Mouse (Mus musculus) liver, embryonic 15.5 days (tissue): ENCODE measurements around the gene Cdh4. TPM values are rescaled to one million over a fixed set of nuclear protein-coding genes. Genes with fewer than 3 reads are reported as not detected.

Experiments
- ATAC-seq: fragments of 200-750 bp; cut with Nextera tagmentation; 2 replicates; pipeline ENCODE4 v1.8.0; 2017; ENCODE audit warnings: moderate number of reproducible peaks, mild to moderate bottlenecking, moderate library complexity; ENCODE audit not compliant: insufficient read depth
- H3K27ac ChIP-seq: fragments of 300-500 bp; sonication (generic); replicated peaks from 2 replicates; pipeline ENCODE4 v1.5.1; 2015; ENCODE audit warnings: mild to moderate bottlenecking, inconsistent platforms
- H3K27me3 ChIP-seq: fragments of 300-500 bp; sonication (generic); 2 replicates; pipeline ENCODE4 v1.6.1; 2015; ENCODE audit warnings: mild to moderate bottlenecking, inconsistent platforms
- H3K36me3 ChIP-seq: fragments of 300-500 bp; sonication (generic); replicated peaks from 2 replicates; pipeline ENCODE4 v1.6.1; 2015; ENCODE audit warnings: moderate library complexity, mild to moderate bottlenecking, inconsistent platforms
- H3K4me1 ChIP-seq: fragments of 300-500 bp; sonication (generic); replicated peaks from 2 replicates; pipeline ENCODE4 v1.6.1; 2015; ENCODE audit warnings: inconsistent platforms
- H3K4me2 ChIP-seq: fragments of 300-500 bp; sonication (generic); 2 replicates; pipeline ENCODE4 v1.6.1; 2015; ENCODE audit warnings: moderate library complexity, mild to moderate bottlenecking, inconsistent platforms
- H3K4me3 ChIP-seq: fragments of 300-500 bp; sonication (generic); replicated peaks from 2 replicates; pipeline ENCODE4 v1.5.1; 2015; ENCODE audit warnings: mild to moderate bottlenecking, inconsistent platforms
- H3K9ac ChIP-seq: fragments of 300-500 bp; sonication (generic); 2 replicates; pipeline ENCODE4 v1.6.1; 2015; ENCODE audit warnings: moderate library complexity, mild to moderate bottlenecking, inconsistent platforms
- H3K9me3 ChIP-seq: fragments of 300-500 bp; sonication (generic); replicated peaks from 2 replicates; pipeline ENCODE4 v1.6.1; 2016; ENCODE audit warnings: inconsistent platforms
- WGBS: fragments of 180-500 bp; shearing (Covaris S2); methylation state at CpG from one replicate; pipeline ENCODE4 v1.1.7; 2015; ENCODE audit warnings: mixed read lengths; ENCODE audit not compliant: insufficient replicate concordance; 5-methylcytosine and 5-hydroxymethylcytosine counted together
- polyA plus RNA-seq: library from polyadenylated mRNA; unstranded; fragments of >200 nt; fragmentation: Nextera tagmentation; extraction: Ambion mirVana; gene quantifications from 2 replicates; pipeline ENCODE4 v1.2.1, GENCODE M21; 2015

The Cdh4 gene
- polyA plus RNA-seq, 1 experiment from 2014 or later: 0.29 TPM

- no peak for ATAC-seq
- no peak overlapping the region for H3K9ac ChIP-seq
- no peak overlapping the region for H3K27ac ChIP-seq
- H3K4me3 ChIP-seq: no peak overlapping the region
- H3K27me3 ChIP-seq: peaks cover 19% of the 10 kb centered on the region
- H3K4me2 ChIP-seq: no peak overlapping the region
- no peaks in the 10 kb centered on the region for H3K4me1 ChIP-seq
- no peaks in the 10 kb centered on the region for H3K36me3 ChIP-seq
- H3K9me3 ChIP-seq: no peaks in the 10 kb centered on the region
- 25% methylated on average over 16 of the region's 16 CpGs for WGBS
Observed at GRCm38 (mm10) chr2:179766664-179767526, 324.7 kb downstream of the Cdh4 start.

- Histone ChIP-seq H3K9me3 (no peaks in the 10 kb centered on the region), H3K4me1 (no peaks in the 10 kb centered on the region), H3K27ac (no peak overlapping the region), H3K27me3 (peaks cover 19% of the 10 kb centered on the region), H3K9ac (no peak overlapping the region), H3K4me2 (no peak overlapping the region), H3K4me3 (no peak overlapping the region), H3K36me3 (no peaks in the 10 kb centered on the region)
- WGBS: 10% methylated on average over 9 of the region's 9 CpGs
- no peak for ATAC-seq
Observed at GRCm38 (mm10) chr2:179767527-179767849, 325.3 kb downstream of the Cdh4 start.

DNA sequence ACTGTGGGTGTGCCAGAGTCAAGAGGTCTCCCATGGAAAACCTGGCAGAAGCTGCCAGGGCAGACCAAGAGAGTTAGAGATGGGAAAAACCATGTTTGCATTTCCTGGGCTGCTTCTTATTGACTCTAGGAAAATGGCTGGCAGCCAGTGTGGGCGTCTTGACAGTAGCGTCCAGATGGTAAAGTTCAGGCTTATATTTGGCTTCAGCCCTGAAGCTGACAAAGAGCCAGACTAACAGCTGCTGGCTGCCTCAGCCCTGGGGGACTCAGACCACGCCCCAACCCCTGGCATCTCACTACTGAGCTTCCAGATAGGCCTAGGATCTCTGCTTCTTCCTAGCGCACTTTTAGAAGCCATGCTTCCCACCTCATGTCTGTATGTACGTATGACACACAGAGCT, 326.9 kb downstream of the Cdh4 start:
- H3K36me3 ChIP-seq: no peaks in the 10 kb centered on the region
- H3K9ac ChIP-seq: no peak overlapping the region
- H3K27me3 ChIP-seq: peaks cover 19% of the 10 kb centered on the region
- H3K27ac ChIP-seq: no peak overlapping the region
- ATAC-seq: no peak
- WGBS: 53% methylated on average over 5 of the region's 5 CpGs
- no peaks in the 10 kb centered on the region for H3K9me3 ChIP-seq
- H3K4me2 ChIP-seq: no peak overlapping the region
- no peaks in the 10 kb centered on the region for H3K4me1 ChIP-seq
- no peak overlapping the region for H3K4me3 ChIP-seq

GRCm38 (mm10) chr2:179769943-179770342, 327.7 kb downstream of the Cdh4 start:
- Histone ChIP-seq H3K9ac (no peak overlapping the region), H3K4me2 (no peak overlapping the region), H3K36me3 (no peaks in the 10 kb centered on the region), H3K4me1 (no peaks in the 10 kb centered on the region), H3K27me3 (peaks cover 19% of the 10 kb centered on the region), H3K27ac (no peak overlapping the region), H3K4me3 (no peak overlapping the region), H3K9me3 (no peaks in the 10 kb centered on the region)
- 26% methylated on average over 8 of the region's 8 CpGs for WGBS
- no peak for ATAC-seq

GRCm38 (mm10) chr2:179774440-179775110, 332.3 kb downstream of the Cdh4 start:
- no peak for ATAC-seq
- H3K4me1 ChIP-seq: no peaks in the 10 kb centered on the region
- WGBS: 17% methylated on average over 13 of the region's 13 CpGs
- no peaks in the 10 kb centered on the region for H3K27me3 ChIP-seq
- no peaks in the 10 kb centered on the region for H3K9me3 ChIP-seq
- no peak overlapping the region for H3K9ac ChIP-seq
- no peak overlapping the region for H3K4me3 ChIP-seq
- H3K27ac ChIP-seq: no peak overlapping the region
- H3K36me3 ChIP-seq: no peaks in the 10 kb centered on the region
- no peak overlapping the region for H3K4me2 ChIP-seq

DNA sequence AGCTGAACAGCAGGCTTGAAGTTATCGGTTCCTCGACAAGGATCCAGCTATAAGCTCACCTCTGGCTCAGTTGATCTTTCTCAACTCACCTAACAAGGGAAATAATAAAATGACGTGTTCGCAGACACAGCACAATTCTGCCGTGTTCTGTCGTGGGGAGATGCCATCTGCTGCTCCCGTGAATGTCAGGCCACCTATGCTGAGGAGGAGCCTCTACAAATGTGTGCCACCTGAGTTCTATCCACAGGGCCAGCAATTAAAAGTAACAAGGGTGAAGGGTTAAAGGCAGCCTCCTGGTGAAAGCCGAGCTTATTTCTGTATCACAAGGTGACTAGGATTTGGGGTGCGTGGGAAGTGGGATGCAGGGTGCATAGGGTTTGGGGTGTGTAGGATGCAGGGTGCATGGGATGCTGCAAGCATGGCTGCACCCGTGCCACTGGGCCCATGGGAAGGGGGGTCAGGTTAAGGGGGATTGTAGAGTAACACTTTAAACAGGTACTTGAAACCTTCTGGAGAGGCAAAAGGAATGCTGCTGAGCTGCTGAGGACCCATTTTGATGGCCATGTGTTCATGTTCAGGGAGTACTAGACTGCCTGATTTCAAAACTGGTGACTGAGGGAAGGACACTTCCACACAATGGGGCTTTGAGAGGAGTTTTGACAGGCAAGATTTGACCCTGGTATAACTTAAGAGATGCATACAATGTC, 333.9 kb downstream of the Cdh4 start:
- no peak overlapping the region for H3K27ac ChIP-seq
- no peak for ATAC-seq
- WGBS: 64% methylated on average over 10 of the region's 10 CpGs
- H3K9ac ChIP-seq: no peak overlapping the region
- H3K9me3 ChIP-seq: no peaks in the 10 kb centered on the region
- H3K4me3 ChIP-seq: no peak overlapping the region
- H3K27me3 ChIP-seq: no peaks in the 10 kb centered on the region
- no peaks in the 10 kb centered on the region for H3K4me1 ChIP-seq
- no peak overlapping the region for H3K4me2 ChIP-seq
- no peaks in the 10 kb centered on the region for H3K36me3 ChIP-seq

GRCm38 (mm10) chr2:179779266-179779665, 337.0 kb downstream of the Cdh4 start:
- no peak overlapping the region for H3K4me2 ChIP-seq
- H3K27ac ChIP-seq: no peak overlapping the region
- ATAC-seq: no peak
- no peaks in the 10 kb centered on the region for H3K36me3 ChIP-seq
- no peaks in the 10 kb centered on the region for H3K4me1 ChIP-seq
- H3K27me3 ChIP-seq: no peaks in the 10 kb centered on the region
- H3K9me3 ChIP-seq: no peaks in the 10 kb centered on the region
- no peak overlapping the region for H3K4me3 ChIP-seq
- 66% methylated on average over 9 of the region's 9 CpGs for WGBS
- no peak overlapping the region for H3K9ac ChIP-seq

- ATAC-seq: no peak
- Histone ChIP-seq H3K9ac (no peak overlapping the region), H3K27me3 (no peaks in the 10 kb centered on the region), H3K36me3 (no peaks in the 10 kb centered on the region), H3K4me2 (no peak overlapping the region), H3K4me3 (no peak overlapping the region), H3K9me3 (no peaks in the 10 kb centered on the region), H3K4me1 (no peaks in the 10 kb centered on the region), H3K27ac (no peak overlapping the region)
- 37% methylated on average over 4 of the region's 4 CpGs for WGBS
Observed at GRCm38 (mm10) chr2:179780961-179781360, 338.7 kb downstream of the Cdh4 start.

DNA sequence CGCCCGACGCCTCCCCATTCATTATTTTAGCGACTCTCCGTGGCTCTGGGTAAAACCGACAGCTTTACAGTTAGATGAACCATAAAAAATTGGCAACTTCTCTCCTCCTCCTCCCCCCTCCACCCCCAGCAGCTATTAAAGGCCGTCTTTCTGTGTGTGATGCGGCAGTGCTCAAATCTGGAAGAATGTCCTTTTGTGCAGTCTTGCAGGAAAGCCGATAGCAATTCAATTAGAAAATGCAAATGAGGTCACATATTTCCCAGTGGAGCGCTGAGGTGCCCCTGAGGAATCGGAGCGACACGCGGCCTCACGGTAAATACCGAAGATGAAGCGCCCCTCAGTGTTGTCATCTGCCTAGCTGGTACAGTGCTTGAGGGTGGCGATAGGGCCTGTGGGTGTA, 345.0 kb downstream of the Cdh4 start:
- H3K9me3 ChIP-seq: no peaks in the 10 kb centered on the region
- H3K4me2 ChIP-seq: no peak overlapping the region
- H3K4me3 ChIP-seq: no peak overlapping the region
- ATAC-seq: no peak
- WGBS: 72% methylated on average over 18 of the region's 18 CpGs
- H3K9ac ChIP-seq: no peak overlapping the region
- H3K27me3 ChIP-seq: no peaks in the 10 kb centered on the region
- H3K27ac ChIP-seq: no peak overlapping the region
- no peaks in the 10 kb centered on the region for H3K36me3 ChIP-seq
- H3K4me1 ChIP-seq: no peaks in the 10 kb centered on the region

DNA sequence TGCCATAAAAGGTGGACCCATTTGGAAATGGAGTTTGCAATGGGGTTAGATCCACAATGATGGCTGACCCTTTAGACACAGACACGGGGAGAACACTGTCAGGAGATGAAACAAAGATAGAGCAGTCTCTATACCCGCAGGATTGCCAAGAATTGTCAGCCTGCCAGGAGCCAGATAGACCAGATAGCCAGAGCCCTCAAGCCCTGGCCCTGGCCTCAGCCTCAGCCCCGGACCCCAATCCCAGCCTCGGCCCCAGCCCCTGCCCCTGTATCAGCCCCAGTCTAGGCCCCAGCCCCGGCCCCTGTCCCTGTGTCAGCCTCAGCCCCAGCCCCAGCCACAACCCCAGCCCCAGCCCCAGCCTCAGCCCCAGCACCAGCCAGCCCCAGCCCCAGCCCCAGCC, 345.6 kb downstream of the Cdh4 start:
- Histone ChIP-seq H3K4me3 (no peak overlapping the region), H3K27me3 (no peaks in the 10 kb centered on the region), H3K4me2 (no peak overlapping the region), H3K36me3 (no peaks in the 10 kb centered on the region), H3K27ac (no peak overlapping the region), H3K9ac (no peak overlapping the region), H3K9me3 (no peaks in the 10 kb centered on the region), H3K4me1 (no peaks in the 10 kb centered on the region)
- WGBS: 54% methylated on average over 5 of the region's 5 CpGs
- ATAC-seq: no peak

DNA sequence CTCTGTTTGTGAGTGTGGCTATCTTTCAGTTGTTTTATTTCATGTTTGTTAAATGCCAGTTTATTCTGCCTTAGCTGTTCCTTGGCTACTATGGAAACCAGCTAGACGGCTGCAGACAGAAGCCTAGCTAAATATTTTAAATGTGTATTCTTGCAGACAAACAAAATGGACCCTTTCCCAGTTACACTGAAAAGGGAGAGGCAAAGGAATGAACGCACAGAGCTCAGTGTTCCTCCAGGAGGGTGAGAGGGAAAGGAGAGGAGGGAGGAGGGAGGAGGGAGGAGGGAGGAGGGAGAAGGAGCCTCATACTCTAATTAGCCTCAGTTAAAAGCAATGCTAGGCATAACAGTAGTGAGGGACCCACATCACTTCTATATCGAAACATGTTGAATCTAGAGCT, 348.5 kb downstream of the Cdh4 start:
- Histone ChIP-seq H3K9me3 (no peaks in the 10 kb centered on the region), H3K4me3 (no peak overlapping the region), H3K9ac (no peak overlapping the region), H3K4me2 (no peak overlapping the region), H3K27ac (no peak overlapping the region), H3K4me1 (no peaks in the 10 kb centered on the region), H3K36me3 (no peaks in the 10 kb centered on the region), H3K27me3 (no peaks in the 10 kb centered on the region)
- WGBS: 52% methylated on average over 3 of the region's 3 CpGs
- no peak for ATAC-seq
